Mouse (Mus musculus) limb, embryonic 12.5 days (tissue): Measurements from ENCODE around the gene Gimap9. TPM values are rescaled to one million over a fixed set of nuclear protein-coding genes. Genes with fewer than 3 reads are reported as not detected.

Experiments
- ATAC-seq: fragments of 200-750 bp; cut with Nextera tagmentation; 2 replicates; pipeline ENCODE4 v1.8.0; 2017; ENCODE audit warnings: low read depth, moderate TSS enrichment; ENCODE audit not compliant: insufficient number of reproducible peaks, insufficient read depth, low FRiP score, low TSS enrichment
- H3K27ac ChIP-seq: fragments of 300-500 bp; sonication (generic); 2 replicates; pipeline ENCODE4 v1.5.1; 2016; ENCODE audit warnings: mild to moderate bottlenecking, moderate library complexity
- H3K27me3 ChIP-seq: fragments of 300-500 bp; sonication (generic); 2 replicates; pipeline ENCODE4 v1.6.1; 2016; ENCODE audit warnings: mild to moderate bottlenecking, moderate library complexity
- H3K36me3 ChIP-seq: fragments of 300-500 bp; sonication (generic); 2 replicates; pipeline ENCODE4 v1.6.1; 2016; ENCODE audit warnings: mild to moderate bottlenecking, moderate library complexity
- H3K4me1 ChIP-seq: fragments of 300-500 bp; sonication (generic); replicated peaks from 2 replicates; pipeline ENCODE4 v1.6.1; 2016
- H3K4me2 ChIP-seq: fragments of 300-500 bp; sonication (generic); 2 replicates; pipeline ENCODE4 v1.6.1; 2016; ENCODE audit warnings: mild to moderate bottlenecking, moderate library complexity
- H3K4me3 ChIP-seq: fragments of 300-500 bp; sonication (generic); replicated peaks from 2 replicates; pipeline ENCODE4 v1.5.1; 2016; ENCODE audit warnings: mild to moderate bottlenecking
- H3K9ac ChIP-seq: fragments of 300-500 bp; sonication (generic); replicated peaks from 2 replicates; pipeline ENCODE4 v1.6.1; 2016; ENCODE audit warnings: mild to moderate bottlenecking, moderate library complexity
- H3K9me3 ChIP-seq: fragments of 300-500 bp; sonication (generic); 2 replicates; pipeline ENCODE4 v1.6.1; 2016; ENCODE audit warnings: mild to moderate bottlenecking, moderate library complexity
- WGBS: fragments of 180-500 bp; shearing (Covaris S2); methylation state at CpG from one replicate; pipeline ENCODE4 v1.1.7; 2016; 5-methylcytosine and 5-hydroxymethylcytosine counted together
- polyA plus RNA-seq: library from polyadenylated mRNA; unstranded; fragments of >200 nt; fragmentation: Nextera tagmentation; extraction: Ambion mirVana; gene quantifications from 2 replicates; pipeline ENCODE4 v1.2.1, GENCODE M21; 2016

The Gimap9 gene
- polyA plus RNA-seq, 1 experiment from 2014 or later: 5.8 TPM

GRCm38 (mm10) chr6:48696830-48697554 lies 21.1 kb downstream of the Gimap9 start:
- Histone ChIP-seq H3K4me3 (no peak overlapping the region), H3K27ac (no peak overlapping the region), H3K9me3 (0 out of 2 replicates have a peak, but pooled peaks cover 6% of the 10 kb centered on the region), H3K36me3 (no peaks in the 10 kb centered on the region), H3K9ac (no peak overlapping the region), H3K4me1 (no peaks in the 10 kb centered on the region), H3K27me3 (no peaks in the 10 kb centered on the region), H3K4me2 (no peak overlapping the region)
- ATAC-seq: no peak
- 83% methylated on average over 4 of the region's 4 CpGs for WGBS

- no peak for ATAC-seq
- Histone ChIP-seq H3K4me3 (no peak overlapping the region), H3K9me3 (0 out of 2 replicates have a peak, but pooled peaks cover 6% of the 10 kb centered on the region), H3K4me2 (no peak overlapping the region), H3K9ac (no peak overlapping the region), H3K36me3 (no peaks in the 10 kb centered on the region), H3K27ac (no peak overlapping the region), H3K4me1 (no peaks in the 10 kb centered on the region), H3K27me3 (no peaks in the 10 kb centered on the region)
- WGBS: 58% methylated on average over 1 of the region's 1 CpGs
Measured at GRCm38 (mm10) chr6:48697555-48697930, 21.6 kb downstream of the Gimap9 start.

GRCm38 (mm10) chr6:48698066-48698856 lies 22.3 kb downstream of the Gimap9 start:
- 0 out of 2 replicates have a peak, but pooled peaks cover 6% of the 10 kb centered on the region for H3K9me3 ChIP-seq
- ATAC-seq: no peak

GRCm38 (mm10) chr6:48698888-48699287 lies 23.0 kb downstream of the Gimap9 start:
- ATAC-seq: no peak
- 83% methylated on average over 3 of the region's 3 CpGs for WGBS
- no peak overlapping the region for H3K9ac ChIP-seq

More at GRCm38 (mm10) chr6:48698066-48698856, 22.3 kb downstream of the Gimap9 start:
- Histone ChIP-seq H3K4me1 (no peaks in the 10 kb centered on the region), H3K4me2 (no peak overlapping the region), H3K27ac (no peak overlapping the region), H3K36me3 (no peaks in the 10 kb centered on the region), H3K9ac (no peak overlapping the region), H3K4me3 (no peak overlapping the region), H3K27me3 (no peaks in the 10 kb centered on the region)
- 85% methylated on average over 7 of the region's 7 CpGs for WGBS

GRCm38 (mm10) chr6:48700251-48701075 lies 24.5 kb downstream of the Gimap9 start:
- no peak overlapping the region for H3K27ac ChIP-seq

More at GRCm38 (mm10) chr6:48698888-48699287, 23.0 kb downstream of the Gimap9 start:
- no peaks in the 10 kb centered on the region for H3K27me3 ChIP-seq
- no peaks in the 10 kb centered on the region for H3K4me1 ChIP-seq
- no peak overlapping the region for H3K4me3 ChIP-seq
- 0 out of 2 replicates have a peak, but pooled peaks cover 6% of the 10 kb centered on the region for H3K9me3 ChIP-seq
- no peak overlapping the region for H3K27ac ChIP-seq
- H3K4me2 ChIP-seq: no peak overlapping the region
- no peaks in the 10 kb centered on the region for H3K36me3 ChIP-seq

GRCm38 (mm10) chr6:48702146-48702545 lies 26.2 kb downstream of the Gimap9 start:
- Histone ChIP-seq H3K4me1 (no peaks in the 10 kb centered on the region), H3K9ac (no peak overlapping the region), H3K4me2 (no peak overlapping the region), H3K4me3 (no peak overlapping the region), H3K9me3 (no peaks in the 10 kb centered on the region), H3K36me3 (no peaks in the 10 kb centered on the region), H3K27me3 (no peaks in the 10 kb centered on the region), H3K27ac (no peak overlapping the region)
- WGBS: 90% methylated on average over 7 of the region's 7 CpGs
- ATAC-seq: no peak

More at GRCm38 (mm10) chr6:48700251-48701075, 24.5 kb downstream of the Gimap9 start:
- Histone ChIP-seq H3K4me3 (no peak overlapping the region), H3K4me2 (no peak overlapping the region), H3K36me3 (no peaks in the 10 kb centered on the region), H3K27me3 (no peaks in the 10 kb centered on the region), H3K9ac (no peak overlapping the region), H3K9me3 (no peaks in the 10 kb centered on the region), H3K4me1 (no peaks in the 10 kb centered on the region)
- WGBS: 55% methylated on average over 5 of the region's 5 CpGs
- ATAC-seq: no peak

GRCm38 (mm10) chr6:48702601-48703000 lies 26.7 kb downstream of the Gimap9 start:
- Histone ChIP-seq H3K4me3 (no peak overlapping the region), H3K9ac (no peak overlapping the region), H3K36me3 (no peaks in the 10 kb centered on the region), H3K4me1 (no peaks in the 10 kb centered on the region), H3K27me3 (no peaks in the 10 kb centered on the region), H3K27ac (no peak overlapping the region), H3K9me3 (no peaks in the 10 kb centered on the region), H3K4me2 (no peak overlapping the region)
- 69% methylated on average over 5 of the region's 5 CpGs for WGBS
- ATAC-seq: no peak

GRCm38 (mm10) chr6:48704146-48704545 lies 28.2 kb downstream of the Gimap9 start:
- H3K9me3 ChIP-seq: no peaks in the 10 kb centered on the region
- no peak overlapping the region for H3K9ac ChIP-seq
- H3K27me3 ChIP-seq: no peaks in the 10 kb centered on the region
- no peak for ATAC-seq
- no peak overlapping the region for H3K4me3 ChIP-seq
- no peaks in the 10 kb centered on the region for H3K4me1 ChIP-seq
- no peak overlapping the region for H3K27ac ChIP-seq
- H3K36me3 ChIP-seq: no peaks in the 10 kb centered on the region
- no peak overlapping the region for H3K4me2 ChIP-seq

GRCm38 (mm10) chr6:48706130-48706529 lies 30.2 kb downstream of the Gimap9 start:
- WGBS: 67% methylated on average over 3 of the region's 3 CpGs
- no peak overlapping the region for H3K4me3 ChIP-seq

GRCm38 (mm10) chr6:48718455-48718854 lies 42.5 kb downstream of the Gimap9 start, which contains the start of the genes Gm28053 and Gimap7:
Gene Gm28053 (plus strand): TSS chr6:48718607.
Gene Gimap7 (plus strand): TSS chr6:48718621.
- ATAC-seq: no peak
- WGBS: 49% methylated on average over 2 of the region's 2 CpGs
- H3K9me3 ChIP-seq: no peaks in the 10 kb centered on the region
- no peak within 1 kb of the TSS for H3K4me3 ChIP-seq
- H3K27me3 ChIP-seq: no peaks in the 10 kb centered on the region
- H3K4me2 ChIP-seq: no peak within 1 kb of the TSS
- H3K4me1 ChIP-seq: no peaks in the 10 kb centered on the region
- H3K9ac ChIP-seq: no peak within 1 kb of the TSS
- no peak within 1 kb of the TSS for H3K27ac ChIP-seq
- H3K36me3 ChIP-seq: no peaks in the 10 kb centered on the region

More at GRCm38 (mm10) chr6:48706130-48706529, 30.2 kb downstream of the Gimap9 start:
- no peak overlapping the region for H3K27ac ChIP-seq
- H3K9me3 ChIP-seq: no peaks in the 10 kb centered on the region
- no peaks in the 10 kb centered on the region for H3K4me1 ChIP-seq
- no peak overlapping the region for H3K9ac ChIP-seq
- no peak for ATAC-seq
- no peaks in the 10 kb centered on the region for H3K27me3 ChIP-seq
- no peak overlapping the region; the same call in 1 of the 2 replicates for H3K4me2 ChIP-seq
- no peaks in the 10 kb centered on the region for H3K36me3 ChIP-seq

GRCm38 (mm10) chr6:48720326-48720725 lies 44.4 kb downstream of the Gimap9 start:
- no peaks in the 10 kb centered on the region for H3K27me3 ChIP-seq
- ATAC-seq: no peak
- H3K27ac ChIP-seq: no peak overlapping the region
- 89% methylated on average over 4 of the region's 4 CpGs for whole genome bisulfite sequencing
- no peaks in the 10 kb centered on the region for H3K36me3 ChIP-seq
- peaks cover 2% of the 10 kb centered on the region for H3K4me1 ChIP-seq
- no peak overlapping the region for H3K4me2 ChIP-seq
- no peak overlapping the region for H3K9ac ChIP-seq
- no peaks in the 10 kb centered on the region for H3K9me3 ChIP-seq
- H3K4me3 ChIP-seq: no peak overlapping the region
